Comparison of ENCODE assay signal across 8 mouse cellular contexts in genomic region chr2:63454263-63455011, GRCm38 (mm10).
DNase-seq lines count a peak whose midpoint lies in the region; ATAC-seq and TF ChIP-seq lines count a peak whose summit lies in the region.

No protein-coding gene starts in this region.

- intact Hi-C loops in left cerebral cortex, postnatal 4 days (cut with DNase I), result loop anchor here (10.0 kb wide), 2 partner anchors 270 to 800 kb away; partner anchors contain the start of gene Kcnh7
- intact Hi-C loops in gastrocnemius, postnatal 36 days (cut with DNase I), result no loop called here

- peak; percentile 5 for DNase-seq in kidney, postnatal 14 days
- no peak for DNase-seq in kidney, adult 9 months
- peak; percentile 26 to 58 for DNase-seq in cerebellum, adult 2 months
- peak; percentile 52 for DNase-seq in left cerebral cortex, postnatal 4 days
- DNase-seq in c-Kit-positive CD71-positive TER-119-positive erythroid progenitor cells, embryonic 14.5 days (ENCODE audit: low spot score), result no peak
- no peak for DNase-seq in gastrocnemius, postnatal 36 days

- TF ChIP-seq POLR2A in cerebellum, adult 2 months (IDR thresholded peaks at IDR 0.05; ENCODE audit: borderline replicate concordance, insufficient read depth, low read length), result no peak

- no peak for TF ChIP-seq CTCF in cerebellum, adult 2 months (IDR thresholded peaks at IDR 0.05; ENCODE audit: borderline replicate concordance, insufficient read depth, low read depth, low read length)

- H3K9ac ChIP-seq in heart, embryonic 15.5 days, result no peak overlapping the region

- H3K36me3 ChIP-seq in heart, embryonic 15.5 days, result no peaks in the 10 kb centered on the region

- no peak overlapping the region for H3K27ac ChIP-seq in cerebellum, adult 2 months (ENCODE audit: insufficient read depth, low read length)
- H3K27ac ChIP-seq in heart, embryonic 15.5 days, result peak overlapping the region; percentile 77

- no peaks in the 10 kb centered on the region for H3K9me3 ChIP-seq in heart, embryonic 15.5 days (replicated peaks)

- H3K27me3 ChIP-seq in cerebellum, adult 2 months (ENCODE audit: control insufficient read depth, insufficient read depth, low read length), result no peaks in the 10 kb centered on the region
- no peaks in the 10 kb centered on the region for H3K27me3 ChIP-seq in heart, embryonic 15.5 days

- peak; percentile 89 for ATAC-seq in heart, embryonic 15.5 days (replicated peaks; ENCODE audit: insufficient number of reproducible peaks, insufficient read depth, low FRiP score, low read depth)
- ATAC-seq in erythroblast, adult 5-6 weeks (replicated peaks; ENCODE audit: low FRiP score, poor library complexity, severe bottlenecking), result no peak

- WGBS in cerebellum, adult 2 months, result 27% methylated on average over 10 of the region's 10 CpGs
- WGBS in heart, embryonic 15.5 days, result 28% methylated on average over 10 of the region's 10 CpGs

- H3K4me3 ChIP-seq in cerebellum, adult 2 months (replicated peaks; ENCODE audit: insufficient read depth, low read depth, low read length), result no peak overlapping the region
- no peak overlapping the region for H3K4me3 ChIP-seq in heart, embryonic 15.5 days

- no peaks in the 10 kb centered on the region; the same call in 1 of the 2 replicates for H3K4me1 ChIP-seq in cerebellum, adult 2 months (ENCODE audit: control insufficient read depth, insufficient read depth, low read length)
- peaks cover 14% of the 10 kb centered on the region for H3K4me1 ChIP-seq in heart, embryonic 15.5 days (replicated peaks)

- H3K4me2 ChIP-seq in heart, embryonic 15.5 days, result peak overlapping the region; percentile 25; the same call in 1 of the 2 replicates

Comparison
In these comparisons a context has a peak if more than half of its experiments do, and no peak if none do; other contexts are left out.
1. DNase-seq: peak in kidney, postnatal 14 days (single experiment), cerebellum, adult 2 months (2 of 2) and left cerebral cortex, postnatal 4 days (single experiment); none in kidney, adult 9 months (single experiment), c-Kit-positive CD71-positive TER-119-positive erythroid progenitor cells, embryonic 14.5 days (single experiment) and gastrocnemius, postnatal 36 days (0 of 2).